Mouse (Mus musculus) forebrain, embryonic 12.5 days (tissue): ENCODE results near the gene Tacc2. TPM values are rescaled to one million over a fixed set of nuclear protein-coding genes. Genes with fewer than 3 reads are reported as not detected.

Experiments used
- ATAC-seq: fragments of 200-750 bp; cut with Nextera tagmentation; 2 replicates; pipeline ENCODE4 v1.8.0; 2017; ENCODE audit warnings: moderate TSS enrichment; ENCODE audit not compliant: low FRiP score
- H3K27ac ChIP-seq: fragments of 300-500 bp; sonication (generic); 2 replicates; pipeline ENCODE4 v1.5.1; 2016; ENCODE audit warnings: mild to moderate bottlenecking
- H3K27me3 ChIP-seq: fragments of 300-500 bp; sonication (generic); 2 replicates; pipeline ENCODE4 v1.6.1; 2016; ENCODE audit warnings: mild to moderate bottlenecking
- H3K36me3 ChIP-seq: fragments of 300-500 bp; sonication (generic); replicated peaks from 2 replicates; pipeline ENCODE4 v1.6.1; 2016; ENCODE audit warnings: mild to moderate bottlenecking
- H3K4me1 ChIP-seq: fragments of 300-500 bp; sonication (generic); 2 replicates; pipeline ENCODE4 v1.6.1; 2016
- H3K4me2 ChIP-seq: fragments of 300-500 bp; sonication (generic); 2 replicates; pipeline ENCODE4 v1.6.1; 2016; ENCODE audit warnings: mild to moderate bottlenecking, moderate library complexity
- H3K4me3 ChIP-seq: fragments of 300-500 bp; sonication (generic); replicated peaks from 2 replicates; pipeline ENCODE4 v1.5.1; 2016; ENCODE audit warnings: mild to moderate bottlenecking
- H3K9ac ChIP-seq: fragments of 300-500 bp; sonication (generic); 2 replicates; pipeline ENCODE4 v1.6.1; 2016; ENCODE audit warnings: mild to moderate bottlenecking
- H3K9me3 ChIP-seq: fragments of 300-500 bp; sonication (generic); 2 replicates; pipeline ENCODE4 v1.6.1; 2016
- WGBS: fragments of 180-500 bp; shearing (Covaris S2); methylation state at CpG from one replicate; pipeline ENCODE4 v1.1.7; 2016; 5-methylcytosine and 5-hydroxymethylcytosine counted together
- polyA plus RNA-seq: library from polyadenylated mRNA; unstranded; fragments of >200 nt; fragmentation: Nextera tagmentation; extraction: Ambion mirVana; gene quantifications from 2 replicates; pipeline ENCODE4 v1.2.1, GENCODE M21; 2016

Gene Tacc2
- polyA plus RNA-seq, 1 experiment from 2014 or later, result 54.8 TPM

DNA sequence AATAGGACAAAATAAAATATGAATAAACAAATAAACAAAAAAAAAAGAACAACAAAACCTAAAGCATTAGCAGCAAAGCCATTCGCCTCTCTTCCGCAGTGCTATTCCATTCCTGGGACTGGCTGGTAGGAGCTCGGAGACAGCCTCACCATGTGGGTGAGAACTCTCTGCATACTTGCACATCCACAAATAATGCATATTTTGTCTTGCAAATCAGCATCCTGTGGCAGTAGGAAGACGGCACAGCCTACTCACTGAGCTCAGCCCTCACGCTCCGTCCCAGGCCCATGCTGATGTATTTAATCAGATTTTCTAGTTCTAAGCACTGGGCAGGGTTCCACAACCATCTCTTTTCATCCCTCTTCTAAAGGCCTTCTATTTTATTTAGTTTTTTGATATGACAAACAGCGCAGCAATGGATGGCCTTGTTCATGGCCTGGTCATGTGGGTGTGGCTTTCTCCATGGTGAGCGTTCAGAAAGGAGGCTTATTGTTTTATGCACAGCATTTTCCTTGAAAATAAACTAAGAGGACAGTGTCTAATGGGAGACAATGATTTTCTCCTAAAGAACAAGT lies 226.1 kb downstream of the Tacc2 start:
- H3K4me3 ChIP-seq, result no peak overlapping the region
- no peaks in the 10 kb centered on the region for H3K4me1 ChIP-seq
- no peak overlapping the region for H3K4me2 ChIP-seq
- no peak for ATAC-seq
- H3K27ac ChIP-seq, result no peak overlapping the region
- H3K9ac ChIP-seq, result no peak overlapping the region
- no peaks in the 10 kb centered on the region for H3K27me3 ChIP-seq
- H3K9me3 ChIP-seq, result no peaks in the 10 kb centered on the region
- WGBS, result 80% methylated on average over 8 of the region's 8 CpGs
- no peaks in the 10 kb centered on the region for H3K36me3 ChIP-seq

DNA sequence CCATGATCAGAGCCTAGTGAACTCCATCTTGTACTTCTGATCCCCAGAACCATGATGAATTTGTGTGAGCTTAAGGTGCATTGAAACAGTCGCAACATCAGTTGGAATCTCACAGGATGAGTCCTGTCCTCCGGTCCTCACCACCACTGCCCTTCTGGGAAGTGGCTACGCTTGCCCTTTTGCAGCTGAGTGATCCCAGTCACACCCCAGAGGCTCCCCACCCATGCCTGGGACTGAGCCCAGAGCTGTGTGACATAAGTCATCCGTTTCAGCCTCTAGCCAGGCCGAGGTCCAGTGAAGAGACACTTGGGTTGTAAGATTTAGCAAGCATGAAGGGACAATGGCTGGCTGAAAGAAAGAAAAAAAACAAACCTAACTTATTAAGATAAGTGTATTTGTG lies 227.8 kb downstream of the Tacc2 start:
- Histone ChIP-seq H3K36me3 (no peaks in the 10 kb centered on the region), H3K4me3 (no peak overlapping the region), H3K4me1 (no peaks in the 10 kb centered on the region), H3K9ac (no peak overlapping the region), H3K27ac (no peak overlapping the region), H3K4me2 (no peak overlapping the region), H3K9me3 (no peaks in the 10 kb centered on the region), H3K27me3 (no peaks in the 10 kb centered on the region)
- 82% methylated on average over 5 of the region's 5 CpGs for WGBS
- no peak for ATAC-seq

DNA sequence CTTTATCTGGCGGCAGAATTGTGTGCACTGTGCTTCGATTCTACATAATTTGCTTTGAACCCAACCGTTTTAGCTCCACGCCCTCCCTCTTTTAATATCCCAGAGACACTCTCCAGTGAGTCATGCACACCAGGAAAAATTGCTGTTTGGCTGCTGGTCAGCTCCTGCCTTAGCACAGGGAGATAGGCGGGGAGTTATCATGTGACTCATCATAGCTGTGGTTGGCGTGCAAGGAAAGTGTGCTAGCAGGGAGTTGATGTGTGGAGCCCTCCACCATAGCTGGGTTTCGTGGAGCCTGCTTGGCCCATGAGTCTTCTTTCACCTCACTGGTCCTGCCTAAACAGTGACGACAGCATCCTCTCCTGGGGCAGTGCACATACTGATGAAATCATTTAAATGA lies 230.5 kb downstream of the Tacc2 start:
- Histone ChIP-seq H3K27me3 (no peaks in the 10 kb centered on the region), H3K36me3 (no peaks in the 10 kb centered on the region), H3K4me1 (no peaks in the 10 kb centered on the region), H3K9ac (no peak overlapping the region), H3K27ac (no peak overlapping the region), H3K4me3 (no peak overlapping the region), H3K4me2 (no peak overlapping the region), H3K9me3 (no peaks in the 10 kb centered on the region)
- ATAC-seq, result no peak
- WGBS, result 84% methylated on average over 8 of the region's 8 CpGs

DNA sequence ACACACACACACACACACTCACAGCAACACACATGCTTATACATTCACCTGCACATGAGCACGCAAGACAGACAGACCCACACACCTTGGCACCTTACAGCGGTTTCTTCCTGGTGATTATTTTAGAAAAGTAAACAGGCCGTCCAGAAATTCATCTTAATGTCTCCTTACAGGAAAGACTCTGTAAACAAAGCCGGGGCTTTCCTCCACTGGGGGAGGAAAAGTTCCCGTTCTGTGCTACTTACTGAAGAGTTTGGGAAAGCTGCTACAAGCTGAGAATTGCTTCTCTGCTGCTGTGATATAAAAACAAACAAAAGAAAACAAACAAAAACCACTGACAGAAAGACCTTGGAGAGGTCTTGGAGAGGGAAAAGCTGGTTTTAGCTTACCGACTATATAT lies 231.5 kb downstream of the Tacc2 start:
- Histone ChIP-seq H3K4me2 (no peak overlapping the region), H3K4me1 (no peaks in the 10 kb centered on the region), H3K9ac (no peak overlapping the region), H3K36me3 (no peaks in the 10 kb centered on the region), H3K27ac (no peak overlapping the region), H3K4me3 (no peak overlapping the region), H3K27me3 (no peaks in the 10 kb centered on the region), H3K9me3 (no peaks in the 10 kb centered on the region)
- no peak for ATAC-seq
- 84% methylated on average over 6 of the region's 6 CpGs for WGBS

DNA sequence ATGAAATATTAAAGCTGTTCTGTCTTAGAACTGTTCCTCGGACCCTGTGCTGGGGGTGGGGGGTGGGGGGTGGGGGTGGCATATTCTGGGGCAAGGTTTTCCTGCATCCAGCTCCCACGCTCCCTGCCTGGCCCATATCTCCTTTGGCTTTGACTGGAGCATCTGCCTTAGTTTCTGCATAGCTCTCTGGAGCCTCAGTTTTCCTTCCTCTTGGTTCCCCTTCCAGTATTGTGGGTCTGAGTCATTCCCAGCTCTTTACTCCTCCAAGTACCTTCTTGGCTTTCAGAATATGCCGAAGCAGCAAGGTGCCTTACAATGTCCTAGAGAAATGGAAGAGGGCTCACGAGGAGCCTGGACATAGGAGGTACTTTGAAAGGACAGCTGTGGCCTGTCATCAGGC lies 233.0 kb downstream of the Tacc2 start:
- no peak for ATAC-seq
- no peak overlapping the region for H3K4me3 ChIP-seq
- no peak overlapping the region for H3K4me2 ChIP-seq
- H3K4me1 ChIP-seq, result no peaks in the 10 kb centered on the region
- no peak overlapping the region for H3K9ac ChIP-seq
- H3K27me3 ChIP-seq, result no peaks in the 10 kb centered on the region
- H3K27ac ChIP-seq, result no peak overlapping the region
- H3K9me3 ChIP-seq, result no peaks in the 10 kb centered on the region
- WGBS, result 94% methylated on average over 4 of the region's 4 CpGs
- H3K36me3 ChIP-seq, result no peaks in the 10 kb centered on the region

DNA sequence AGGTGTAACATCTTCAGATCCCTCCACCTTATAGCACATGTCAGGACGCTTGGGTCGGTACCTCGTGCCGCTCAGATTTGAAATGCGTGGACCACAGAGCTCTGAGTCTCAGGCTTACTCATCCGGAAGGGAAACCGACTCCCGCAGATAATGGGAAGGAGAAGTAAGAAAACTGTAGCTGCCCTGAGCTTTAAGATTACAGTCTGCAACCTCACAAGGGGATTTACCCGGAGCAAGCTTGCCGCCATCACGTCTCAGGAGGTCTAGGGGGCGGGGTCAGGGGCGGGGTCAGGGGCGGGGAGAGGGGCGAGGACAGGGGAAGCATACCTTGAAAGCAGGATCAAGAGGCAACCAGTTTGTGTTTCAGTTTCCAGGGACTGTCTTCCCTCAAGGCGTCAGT lies 235.2 kb downstream of the Tacc2 start:
- ATAC-seq, result no peak
- Histone ChIP-seq H3K27ac (no peak overlapping the region), H3K4me3 (no peak overlapping the region), H3K9ac (no peak overlapping the region), H3K36me3 (no peaks in the 10 kb centered on the region), H3K4me2 (no peak overlapping the region), H3K9me3 (no peaks in the 10 kb centered on the region), H3K27me3 (no peaks in the 10 kb centered on the region), H3K4me1 (no peaks in the 10 kb centered on the region)
- 44% methylated on average over 16 of the region's 16 CpGs for WGBS

Other genes with a start within 250 kb of the Tacc2 start
- gene Ate1, start 57.1 kb upstream of the Tacc2 start, polyA plus RNA-seq, result 66.9 and 67.2 TPM in 2 replicates
- 172 and 182 TPM in 2 replicates for gene Nsmce4a, start 4.3 kb upstream of the Tacc2 start, polyA plus RNA-seq
- gene Btbd16, start 196.6 kb downstream of the Tacc2 start, polyA plus RNA-seq, result not detected in 2 replicates